ENCODE assay signal across 15 mouse cellular contexts in genomic region chr2:180288966-180289365, GRCm38 (mm10). TPM values are rescaled to one million over a fixed set of nuclear protein-coding genes. Genes with fewer than 3 reads are reported as not detected.
DNase-seq lines count a peak whose midpoint lies in the region; ATAC-seq and TF ChIP-seq lines count a peak whose summit lies in the region.
"Had no signal": no experiment of that assay in that cellular context is flagged by ENCODE, and none has a peak within 500 bp of the region (broad histone marks: within the 10 kb centered on the region; RNA-seq: fewer than 3 reads in every experiment).

No protein-coding gene starts in this region.

- no peak for ATAC-seq in limb, embryonic 12.5 days (ENCODE audit: insufficient number of reproducible peaks, insufficient read depth, low FRiP score, low TSS enrichment, low read depth)

- no peak overlapping the region for H3K4me3 ChIP-seq in kidney, adult 2 months (ENCODE audit: insufficient read depth, low read depth, low read length)
- peak overlapping the region; percentile 62 for H3K4me3 ChIP-seq in E14TG2a.4 (replicated peaks; ENCODE audit: low read length)
- H3K4me3 ChIP-seq in embryonic facial prominence, embryonic 10.5 days, result peak overlapping the region; percentile 36
- H3K4me3 ChIP-seq in limb, embryonic 12.5 days (replicated peaks), result no peak overlapping the region
- H3K4me3 ChIP-seq: heart, embryonic 13.5 days; hindbrain, embryonic 13.5 days; liver, embryonic 15.5 days had no signal

- H3K27me3 ChIP-seq in kidney, adult 2 months (replicated peaks; ENCODE audit: control insufficient read depth, insufficient read depth, low read length), result no peaks in the 10 kb centered on the region
- peaks cover 16% of the 10 kb centered on the region; the same call in 1 of the 2 replicates for H3K27me3 ChIP-seq in E14TG2a.4 (ENCODE audit: insufficient read depth, low read length)
- peaks cover 12% of the 10 kb centered on the region for H3K27me3 ChIP-seq in embryonic facial prominence, embryonic 10.5 days (replicated peaks; ENCODE audit: low read depth, poor library complexity, severe bottlenecking)
- no peaks in the 10 kb centered on the region; the same call in 1 of the 2 replicates for H3K27me3 ChIP-seq in limb, embryonic 12.5 days
- H3K27me3 ChIP-seq: heart, embryonic 13.5 days; liver, embryonic 15.5 days had no signal

- peak overlapping the region; percentile 21; the same call in 1 of the 2 replicates for H3K4me2 ChIP-seq in limb, embryonic 12.5 days
- H3K4me2 ChIP-seq: heart, embryonic 13.5 days; hindbrain, embryonic 13.5 days; liver, embryonic 15.5 days had no signal

- no peaks in the 10 kb centered on the region for H3K9me3 ChIP-seq in E14TG2a.4 (ENCODE audit: low read length)
- H3K9me3 ChIP-seq in embryonic facial prominence, embryonic 10.5 days, result no peaks in the 10 kb centered on the region
- no peaks in the 10 kb centered on the region for H3K9me3 ChIP-seq in limb, embryonic 12.5 days
- H3K9me3 ChIP-seq: heart, embryonic 13.5 days; hindbrain, embryonic 13.5 days; liver, embryonic 15.5 days had no signal

- no peaks in the 10 kb centered on the region for H3K36me3 ChIP-seq in kidney, adult 2 months (ENCODE audit: control insufficient read depth, insufficient read depth, low read length)
- H3K36me3 ChIP-seq in E14TG2a.4 (ENCODE audit: insufficient read depth, low read length), result no peaks in the 10 kb centered on the region
- H3K36me3 ChIP-seq in embryonic facial prominence, embryonic 10.5 days (replicated peaks), result no peaks in the 10 kb centered on the region
- H3K36me3 ChIP-seq in limb, embryonic 12.5 days, result no peaks in the 10 kb centered on the region
- H3K36me3 ChIP-seq: heart, embryonic 13.5 days; hindbrain, embryonic 13.5 days; liver, embryonic 15.5 days had no signal

- 51% methylated on average over 11 of the region's 11 CpGs for WGBS in kidney, adult 2 months
- 45% methylated on average over 11 of the region's 11 CpGs for WGBS in embryonic facial prominence, embryonic 10.5 days
- 44% methylated on average over 11 of the region's 11 CpGs for WGBS in limb, embryonic 12.5 days

- H3K9ac ChIP-seq in limb, embryonic 12.5 days (replicated peaks), result no peak overlapping the region
- H3K9ac ChIP-seq: heart, embryonic 13.5 days; hindbrain, embryonic 13.5 days; liver, embryonic 15.5 days had no signal

- peak overlapping the region; percentile 56 for H3K27ac ChIP-seq in kidney, adult 2 months (ENCODE audit: insufficient read depth, low read depth, low read length)
- peak overlapping the region; percentile 75 for H3K27ac ChIP-seq in embryonic facial prominence, embryonic 10.5 days (replicated peaks)
- no peak overlapping the region for H3K27ac ChIP-seq in limb, embryonic 12.5 days
- H3K27ac ChIP-seq: heart, embryonic 13.5 days; hindbrain, embryonic 13.5 days; liver, embryonic 15.5 days had no signal

- no peak for TF ChIP-seq POLR2A in kidney, adult 2 months (IDR thresholded peaks at IDR 0.05; ENCODE audit: low read depth, low read length)

- no peak for TF ChIP-seq CTCF in kidney, adult 2 months (conservative IDR thresholded peaks at IDR 0.05; ENCODE audit: insufficient read depth, insufficient read length, low read depth, low read length)
- TF ChIP-seq CTCF in E14TG2a.4 (conservative IDR thresholded peaks at IDR 0.05; ENCODE audit: low read length), result no peak

- DNase-seq in kidney, adult 2 months, result no peak
- no peak for DNase-seq in kidney, adult 11 months
- DNase-seq in embryonic facial prominence, embryonic 10.5 days (ENCODE audit: low spot score), result peak; percentile 55
- no peak for DNase-seq in cerebellum, postnatal 14 days
- DNase-seq in spleen, postnatal 14 days (ENCODE audit: low spot score in 2 of 2), result no peak
- no peak for DNase-seq in adrenal gland, postnatal 36 days
- DNase-seq: cerebellum, adult 9-11 months; thymus, adult 2 months had no signal

- H3K4me1 ChIP-seq in kidney, adult 2 months (ENCODE audit: control insufficient read depth, insufficient read depth, low read length), result no peaks in the 10 kb centered on the region
- H3K4me1 ChIP-seq in E14TG2a.4 (replicated peaks; ENCODE audit: low read depth, low read length), result peaks cover 57% of the 10 kb centered on the region
- peaks cover 31% of the 10 kb centered on the region for H3K4me1 ChIP-seq in embryonic facial prominence, embryonic 10.5 days
- H3K4me1 ChIP-seq in limb, embryonic 12.5 days (replicated peaks), result peaks cover 9% of the 10 kb centered on the region
- H3K4me1 ChIP-seq: hindbrain, embryonic 13.5 days; liver, embryonic 15.5 days had no signal

RNA-seq across cellular contexts. Expression of gene Rbbp8nl, which starts 0.7 kb away (rescaled TPM):
- polyA plus RNA-seq in kidney, adult 2 months (2012; rRNA removed), result 0.49 and 0.50 TPM in 2 replicates
- polyA plus RNA-seq in embryonic facial prominence, embryonic 10.5 days (2016; fragmentation: Nextera tagmentation; extraction: Ambion mirVana), result 0.92 and 1.7 TPM in 2 replicates
- polyA plus RNA-seq in limb, embryonic 12.5 days (2016; fragmentation: Nextera tagmentation; extraction: Ambion mirVana), result 0.52 and 0.56 TPM in 2 replicates
- not detected for total RNA-seq in adrenal gland, postnatal 36 days (2021)
- total RNA-seq: gastrocnemius, adult 8-10 months; left cerebral cortex, adult 8-10 months had no signal
- polyA plus RNA-seq: hindbrain, embryonic 13.5 days; liver, embryonic 15.5 days had no signal

RNA-seq across cellular contexts. Expression of gene Cables2, which starts 15.7 kb away (rescaled TPM):
- polyA plus RNA-seq in kidney, adult 2 months (2012; rRNA removed), result 18.2 TPM in 2 replicates
- 12.7 and 13.2 TPM in 2 replicates for polyA plus RNA-seq in embryonic facial prominence, embryonic 10.5 days (2016; fragmentation: Nextera tagmentation; extraction: Ambion mirVana)
- 20.7 and 23.7 TPM in 2 replicates for polyA plus RNA-seq in limb, embryonic 12.5 days (2016; fragmentation: Nextera tagmentation; extraction: Ambion mirVana)
- 10 to 100 TPM; 14.0 to 14.2 TPM for total RNA-seq in adrenal gland, postnatal 36 days (2021)

RNA-seq across cellular contexts. Expression of gene Rps21, which starts 31.8 kb away (rescaled TPM):
- polyA plus RNA-seq in kidney, adult 2 months (2012; rRNA removed), result 2,294 and 2,331 TPM in 2 replicates
- polyA plus RNA-seq in embryonic facial prominence, embryonic 10.5 days (2016; fragmentation: Nextera tagmentation; extraction: Ambion mirVana), result 569 and 585 TPM in 2 replicates
- polyA plus RNA-seq in limb, embryonic 12.5 days (2016; fragmentation: Nextera tagmentation; extraction: Ambion mirVana), result 608 and 631 TPM in 2 replicates
- 100 to 1,000 TPM; 736 to 838 TPM for total RNA-seq in adrenal gland, postnatal 36 days (2021)

RNA-seq across cellular contexts. Expression of gene Gata5, which starts 45.5 kb away (rescaled TPM):
- 1.2 TPM in 2 replicates for polyA plus RNA-seq in kidney, adult 2 months (2012; rRNA removed)
- polyA plus RNA-seq in embryonic facial prominence, embryonic 10.5 days (2016; fragmentation: Nextera tagmentation; extraction: Ambion mirVana), result 0.57 and 0.65 TPM in 2 replicates
- 0.14 TPM in 1 of 2 replicates, not detected in the other for polyA plus RNA-seq in limb, embryonic 12.5 days (2016; fragmentation: Nextera tagmentation; extraction: Ambion mirVana)
- total RNA-seq in adrenal gland, postnatal 36 days (2021), result under 1 TPM in 1 of 2 experiments, not detected in 1; 0.10 TPM
- total RNA-seq: gastrocnemius, adult 8-10 months; left cerebral cortex, adult 8-10 months had no signal

Comparison
In these comparisons a context has a peak if more than half of its experiments do, and no peak if none do; other contexts are left out.
1. H3K4me3 ChIP-seq: peak in E14TG2a.4 (single experiment) and embryonic facial prominence, embryonic 10.5 days (single experiment); none in kidney, adult 2 months (single experiment) and limb, embryonic 12.5 days (single experiment).